Comparison of ENCODE assay signal across 9 mouse cellular contexts in the genomic region with DNA sequence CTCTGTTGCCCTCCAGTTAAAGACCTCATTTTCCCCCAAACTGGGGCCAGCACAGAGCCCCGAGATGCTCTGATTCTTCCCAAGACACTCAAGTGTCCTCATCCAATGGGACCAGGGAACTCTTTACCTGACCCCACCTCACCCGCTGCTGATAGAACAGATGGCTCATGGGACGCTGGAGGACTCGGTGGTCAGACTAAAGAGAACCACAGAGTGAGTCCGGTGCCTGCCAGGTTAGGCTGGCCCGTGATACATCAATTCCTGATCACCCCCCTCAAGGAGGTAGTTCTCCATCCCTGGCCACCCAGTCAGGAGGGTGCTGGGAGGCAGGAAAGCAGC. TPM values are rescaled to one million over a fixed set of nuclear protein-coding genes. Genes with fewer than 3 reads are reported as not detected.
A peak's percentile ranks its signal among the peaks of the same experiment; 100 is the strongest.
DNase-seq lines count a peak whose midpoint lies in the region; ATAC-seq and TF ChIP-seq lines count a peak whose summit lies in the region.
"Had no signal": no experiment of that assay in that cellular context is flagged by ENCODE, and none has a peak within 500 bp of the region (broad histone marks: within the 10 kb centered on the region; RNA-seq: fewer than 3 reads in every experiment).

No protein-coding gene starts in this region.

- no peak for TF ChIP-seq EP300 in MEL (IDR thresholded peaks at IDR 0.05; ENCODE audit: low read depth in 1 of 2, low read length in 2 of 2)

- peaks cover 12% of the 10 kb centered on the region for H3K4me1 ChIP-seq in heart, embryonic 11.5 days (ENCODE audit: control insufficient read depth, insufficient read depth, low read length)
- peaks cover 0 to 2% of the 10 kb centered on the region in 2 experiments; a peak in 1 of 4 replicates for H3K4me1 ChIP-seq in MEL (ENCODE audit: control insufficient read depth in 1 of 2, insufficient read depth in 2 of 2, low read length in 2 of 2)
- H3K4me1 ChIP-seq in hindbrain, embryonic 10.5 days (replicated peaks), result peaks cover 69% of the 10 kb centered on the region
- peaks cover 44% of the 10 kb centered on the region for H3K4me1 ChIP-seq in midbrain, embryonic 12.5 days

- TF ChIP-seq RAD21 in MEL (IDR thresholded peaks at IDR 0.05; ENCODE audit: low read depth, low read length), result no peak

- peaks cover 9% of the 10 kb centered on the region; the same call in 1 of the 2 replicates for H3K27me3 ChIP-seq in heart, embryonic 11.5 days (ENCODE audit: control insufficient read depth, insufficient read depth, low read length)
- H3K27me3 ChIP-seq in MEL (ENCODE audit: control insufficient read depth in 1 of 2, insufficient read depth in 2 of 2, low read length in 2 of 2), result no peaks in the 10 kb centered on the region
- peaks cover 16% of the 10 kb centered on the region for H3K27me3 ChIP-seq in hindbrain, embryonic 10.5 days (ENCODE audit: insufficient read depth, poor library complexity, severe bottlenecking)
- peaks cover 14% of the 10 kb centered on the region; the same call in 1 of the 2 replicates for H3K27me3 ChIP-seq in midbrain, embryonic 12.5 days

- ATAC-seq in heart, embryonic 11.5 days (replicated peaks; ENCODE audit: insufficient number of reproducible peaks, low FRiP score, low TSS enrichment), result no peak
- ATAC-seq in midbrain, embryonic 12.5 days (ENCODE audit: low FRiP score, low read depth), result no peak
- ATAC-seq in inflammation-experienced regulatory T-cells, adult 6 months, result no peak
- no peak for ATAC-seq in megakaryocyte progenitor cell, adult 5-6 weeks (replicated peaks; ENCODE audit: poor library complexity)

- no peak for DNase-seq in heart, adult 9 months (ENCODE audit: low spot score in 2 of 2)
- no peak for DNase-seq in MEL (ENCODE audit: low read depth, low spot score)
- peak; percentile 47 for DNase-seq in hindbrain, embryonic 10.5 days (ENCODE audit: low spot score)
- no peak for DNase-seq in thymus, postnatal 25 days

- 2% methylated on average over 6 of the region's 6 CpGs for WGBS in heart, embryonic 11.5 days (ENCODE audit: insufficient replicate concordance)
- WGBS in hindbrain, embryonic 10.5 days, result 1% methylated on average over 6 of the region's 6 CpGs
- 2% methylated on average over 6 of the region's 6 CpGs for WGBS in midbrain, embryonic 12.5 days

- no peaks in the 10 kb centered on the region for H3K36me3 ChIP-seq in heart, embryonic 11.5 days (ENCODE audit: control insufficient read depth, insufficient read depth, low read length)
- H3K36me3 ChIP-seq in MEL (ENCODE audit: control insufficient read depth in 1 of 2, insufficient read depth in 2 of 2, low read length in 2 of 2), result no peaks in the 10 kb centered on the region
- no peaks in the 10 kb centered on the region for H3K36me3 ChIP-seq in hindbrain, embryonic 10.5 days
- no peaks in the 10 kb centered on the region for H3K36me3 ChIP-seq in midbrain, embryonic 12.5 days

- TF ChIP-seq POLR2A in MEL (IDR thresholded peaks at IDR 0.05; ENCODE audit: control insufficient read depth in 1 of 2, insufficient read depth in 1 of 2, low read depth in 1 of 2, low read length in 2 of 2, poor library complexity in 1 of 2), result no peak

- H3K27ac ChIP-seq in heart, embryonic 11.5 days (ENCODE audit: low read depth, low read length), result no peak overlapping the region
- H3K27ac ChIP-seq in MEL (ENCODE audit: control insufficient read depth, low read depth, low read length), result no peak overlapping the region
- H3K27ac ChIP-seq in hindbrain, embryonic 10.5 days, result peak overlapping the region; percentile 98
- H3K27ac ChIP-seq in midbrain, embryonic 12.5 days (replicated peaks), result peak overlapping the region; percentile 88

- H3K4me2 ChIP-seq in heart, embryonic 11.5 days, result peak overlapping the region; percentile 95
- H3K4me2 ChIP-seq in midbrain, embryonic 12.5 days (replicated peaks), result peak overlapping the region; percentile 80

- TF ChIP-seq CTCF in MEL (IDR thresholded peaks at IDR 0.05 in 2 of 3, conservative IDR thresholded peaks at IDR 0.05 in 1 of 3; ENCODE audit: control insufficient read depth in 1 of 3, insufficient read depth in 1 of 3, low read depth in 2 of 3, low read length in 3 of 3, poor library complexity in 1 of 3, severe bottlenecking in 1 of 3), result no peak

- no peaks in the 10 kb centered on the region for H3K9me3 ChIP-seq in heart, embryonic 11.5 days (replicated peaks; ENCODE audit: control insufficient read depth, low read length)
- no peaks in the 10 kb centered on the region for H3K9me3 ChIP-seq in MEL (replicated peaks; ENCODE audit: insufficient read depth, low read length)
- no peaks in the 10 kb centered on the region for H3K9me3 ChIP-seq in hindbrain, embryonic 10.5 days
- H3K9me3 ChIP-seq in midbrain, embryonic 12.5 days, result no peaks in the 10 kb centered on the region

- no peaks in the 10 kb centered on the region; the same call in 1 of the 2 replicates for H3K79me2 ChIP-seq in MEL (ENCODE audit: control insufficient read depth, insufficient read depth, low read length, poor library complexity)

- H3K4me3 ChIP-seq in heart, embryonic 11.5 days (ENCODE audit: low read depth, low read length), result peak overlapping the region; percentile 69
- peak overlapping the region; percentile 67 to 71 for H3K4me3 ChIP-seq in MEL (ENCODE audit: control insufficient read depth in 1 of 2, insufficient read depth in 1 of 2, low read depth in 2 of 2, low read length in 2 of 2)
- H3K4me3 ChIP-seq in hindbrain, embryonic 10.5 days, result peak overlapping the region; percentile 95
- H3K4me3 ChIP-seq in midbrain, embryonic 12.5 days, result peak overlapping the region; percentile 94

- peak overlapping the region; percentile 79 for H3K9ac ChIP-seq in heart, embryonic 11.5 days (ENCODE audit: low read depth, low read length)
- no peak overlapping the region for H3K9ac ChIP-seq in MEL (ENCODE audit: control insufficient read depth, low read depth, low read length, poor library complexity, severe bottlenecking)
- H3K9ac ChIP-seq in midbrain, embryonic 12.5 days (replicated peaks), result peak overlapping the region; percentile 99

TF ChIP-seq in MEL, 35 proteins besides CTCF, POLR2A, EP300 and RAD21:
- TF ChIP-seq USF2 (IDR thresholded peaks at IDR 0.05; ENCODE audit: borderline replicate concordance in 1 of 2, insufficient read depth in 1 of 2, low read depth in 1 of 2, low read length in 2 of 2) (no peak), MAZ (IDR thresholded peaks at IDR 0.05; ENCODE audit: low read depth, low read length) (no peak), MYC (IDR thresholded peaks at IDR 0.05; ENCODE audit: low read depth, low read length) (no peak), MXI1 (IDR thresholded peaks at IDR 0.05; ENCODE audit: low read depth, low read length) (no peak), GATA1 (IDR thresholded peaks at IDR 0.05; ENCODE audit: low read depth, low read length) (no peak), ELF1 (IDR thresholded peaks at IDR 0.05; ENCODE audit: low read depth, low read length) (no peak), MAFK (IDR thresholded peaks at IDR 0.05; ENCODE audit: borderline replicate concordance, low read depth, low read length) (no peak), CHD1 (IDR thresholded peaks at IDR 0.05; ENCODE audit: low read depth, low read length) (no peak), MEF2A (IDR thresholded peaks at IDR 0.05; ENCODE audit: extremely low read depth, insufficient replicate concordance, low read depth, low read length, poor library complexity, severe bottlenecking) (no peak), UBTF (IDR thresholded peaks at IDR 0.05; ENCODE audit: borderline replicate concordance, insufficient read depth, low read depth, low read length) (no peak), ZC3H11A (IDR thresholded peaks at IDR 0.05; ENCODE audit: low read depth, low read length) (no peak), KAT2A (conservative IDR thresholded peaks at IDR 0.05; ENCODE audit: low read depth, low read length) (no peak)
TF ChIP-seq in MEL: peak in this region for 0.

RNA-seq across cellular contexts. Expression of a gene that starts 1.0 kb away (rescaled TPM):
- polyA plus RNA-seq in heart, embryonic 11.5 days (2014; fragmentation: Nextera tagmentation; extraction: Ambion mirVana), result 1.5 and 1.9 TPM in 2 replicates
- 4.3 and 5.3 TPM in 2 replicates for total RNA-seq in MEL (2012; rRNA removed)
- polyA plus RNA-seq in MEL (2012; ENCODE audit: insufficient read depth in 1 of 2, insufficient read length in 2 of 2, low read depth in 1 of 2, low replicate concordance in 2 of 2, missing spikeins in 1 of 2), result 10 to 100 TPM in 1 of 2 experiments, not detected in 1; 18.5 TPM
- 5.9 and 14.4 TPM in 2 replicates for polyA plus RNA-seq in hindbrain, embryonic 10.5 days (2016; fragmentation: Nextera tagmentation; extraction: Ambion mirVana)
- polyA plus RNA-seq in midbrain, embryonic 12.5 days (2016; fragmentation: Nextera tagmentation; extraction: Ambion mirVana), result 16.6 and 17.0 TPM in 2 replicates
- polyA plus RNA-seq in inflammation-experienced regulatory T-cells, adult 6 months (2017; shearing (Covaris generic)), result not detected
- 0.17 TPM in 1 of 2 replicates, not detected in the other for total RNA-seq in megakaryocyte progenitor cell, adult 5-6 weeks (2015)
- total RNA-seq in megakaryocyte progenitor cell, adult 5-6 weeks (2017), result 0.61 TPM in 1 of 2 replicates, not detected in the other
- total RNA-seq: neutrophil, adult 5-6 weeks had no signal

Comparison
In these comparisons a context has a peak if more than half of its experiments do, and no peak if none do; other contexts are left out.
1. H3K27ac ChIP-seq: peak in hindbrain, embryonic 10.5 days (single experiment) and midbrain, embryonic 12.5 days (single experiment); none in heart, embryonic 11.5 days (single experiment) and MEL (single experiment).
2. Peak in every context shown above with its lines, with median percentiles within 50 percentile points of each other: H3K4me3 ChIP-seq.